Mouse (Mus musculus): ENCODE data around the gene Disc1.

Disc1 gene

DNA sequence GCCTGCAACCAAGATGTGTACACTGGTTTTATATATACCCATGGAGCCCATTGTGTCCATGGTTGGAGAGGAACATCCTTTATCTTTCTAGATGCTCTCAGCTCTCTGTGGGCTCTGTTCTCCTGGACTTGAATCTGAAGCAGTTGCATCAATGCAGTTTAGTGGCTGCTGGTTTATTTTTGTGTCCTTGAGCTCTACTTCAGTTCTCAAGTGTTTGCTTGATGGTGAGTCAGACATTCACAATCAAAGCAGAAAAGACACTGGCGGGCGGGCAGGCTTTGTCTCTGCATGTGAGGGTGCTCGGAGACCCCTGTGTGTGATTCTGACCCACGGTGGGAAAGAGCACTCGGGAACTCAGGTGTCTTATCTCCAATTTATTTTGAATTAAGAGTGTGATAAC, 166.6 kb downstream of the Disc1 start:
- DNase-seq (ENCODE audit: low read depth, low spot score), result no peak

DNA sequence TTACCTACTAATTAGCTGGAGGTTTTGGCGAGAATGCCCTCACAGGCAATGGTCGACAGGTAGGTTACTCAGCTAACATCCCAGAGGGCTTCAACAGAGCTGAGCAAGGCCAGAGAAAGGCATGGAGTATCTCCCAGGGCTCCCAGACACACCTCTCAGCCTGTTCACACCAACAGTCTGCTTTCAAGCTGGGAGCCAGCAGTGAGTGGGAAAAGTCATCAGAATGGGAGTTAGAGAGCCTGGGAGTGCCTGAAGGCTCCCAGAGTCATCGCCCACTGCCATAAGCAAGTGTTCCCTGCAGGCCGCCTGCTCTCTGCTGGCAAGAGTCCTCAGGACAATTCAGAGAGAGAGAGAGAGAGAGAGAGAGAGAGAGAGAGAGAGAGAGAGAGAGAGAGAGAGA, 167.1 kb downstream of the Disc1 start:
- no peak for DNase-seq (ENCODE audit: low read depth, low spot score)

DNA sequence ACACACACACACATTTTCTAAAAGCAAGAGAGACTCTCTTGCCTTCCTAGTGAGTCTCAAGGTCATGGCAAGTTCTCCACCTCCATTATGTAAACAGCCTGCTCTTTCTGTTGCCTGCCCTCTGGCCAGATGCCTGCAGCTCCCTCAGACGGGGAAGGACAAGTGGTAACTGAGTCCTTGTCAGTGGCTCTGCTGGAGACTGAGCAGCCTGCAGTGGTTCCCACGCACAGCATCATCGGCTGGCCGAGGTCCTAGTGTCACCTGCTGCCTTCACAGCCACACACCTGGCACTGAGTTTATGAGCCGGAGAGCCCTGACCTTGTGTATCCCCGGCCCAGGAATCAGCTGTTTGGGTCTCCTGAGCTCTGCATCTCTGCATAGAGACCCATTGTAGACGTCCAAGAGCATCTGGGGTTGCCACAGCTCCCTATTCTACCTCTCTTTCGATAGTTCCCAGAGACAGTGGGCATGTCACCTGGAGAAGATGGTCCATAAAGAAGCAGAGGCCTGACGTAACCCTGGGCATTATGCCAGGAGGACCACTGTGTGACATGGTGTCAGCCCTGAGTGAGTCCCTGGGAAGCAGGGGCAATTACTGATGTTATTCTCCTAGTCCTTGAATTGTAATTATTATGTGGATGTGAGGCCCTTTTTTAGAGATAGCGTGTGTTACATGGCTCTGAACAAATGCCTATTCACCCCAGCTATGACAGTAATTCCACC, 169.2 kb downstream of the Disc1 start:
- no peak for DNase-seq (ENCODE audit: low read depth, low spot score)

DNA sequence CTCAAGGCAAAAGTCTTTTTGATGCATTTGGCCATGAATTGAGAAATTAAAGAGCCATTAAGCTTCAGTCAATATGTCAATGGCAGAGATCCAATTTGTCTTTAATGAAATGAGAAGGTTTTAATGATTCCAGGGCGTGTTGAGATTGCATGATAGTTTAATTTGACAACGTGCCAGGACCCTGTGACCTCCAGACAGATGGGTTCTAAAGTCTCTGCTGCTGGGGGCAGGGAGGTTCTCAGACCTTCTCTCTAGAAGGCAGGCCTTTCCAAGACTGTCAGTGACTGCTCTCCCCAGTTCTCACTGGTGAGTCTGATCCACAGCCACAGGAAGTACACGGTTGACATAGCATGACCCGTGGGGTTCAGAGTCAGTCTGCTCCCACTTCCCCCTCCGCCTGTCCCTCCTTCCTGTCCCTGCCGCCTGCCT, 170.3 kb downstream of the Disc1 start:
- no peak for DNase-seq (ENCODE audit: low read depth, low spot score)

DNA sequence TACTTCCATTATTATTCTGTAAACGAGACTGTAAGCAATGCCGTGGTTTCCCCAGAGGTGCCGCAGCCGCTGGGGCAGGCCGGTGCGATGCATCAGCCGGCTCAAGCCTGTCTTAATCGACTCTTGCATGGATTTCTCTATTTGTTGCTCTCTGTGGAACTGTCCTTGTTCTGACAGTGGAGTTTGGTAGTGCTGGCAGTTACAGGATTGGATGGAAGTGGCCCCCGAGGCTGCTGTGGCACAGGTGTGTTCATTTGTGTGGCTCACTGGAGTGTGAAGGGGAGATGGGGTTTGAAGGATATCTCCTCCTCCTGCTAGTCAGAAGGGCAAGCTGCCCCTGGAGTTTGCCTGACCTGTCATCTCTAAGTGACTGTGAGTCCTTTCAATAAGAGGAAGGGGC, 171.3 kb downstream of the Disc1 start:
- DNase-seq (ENCODE audit: low read depth, low spot score), result no peak

DNA sequence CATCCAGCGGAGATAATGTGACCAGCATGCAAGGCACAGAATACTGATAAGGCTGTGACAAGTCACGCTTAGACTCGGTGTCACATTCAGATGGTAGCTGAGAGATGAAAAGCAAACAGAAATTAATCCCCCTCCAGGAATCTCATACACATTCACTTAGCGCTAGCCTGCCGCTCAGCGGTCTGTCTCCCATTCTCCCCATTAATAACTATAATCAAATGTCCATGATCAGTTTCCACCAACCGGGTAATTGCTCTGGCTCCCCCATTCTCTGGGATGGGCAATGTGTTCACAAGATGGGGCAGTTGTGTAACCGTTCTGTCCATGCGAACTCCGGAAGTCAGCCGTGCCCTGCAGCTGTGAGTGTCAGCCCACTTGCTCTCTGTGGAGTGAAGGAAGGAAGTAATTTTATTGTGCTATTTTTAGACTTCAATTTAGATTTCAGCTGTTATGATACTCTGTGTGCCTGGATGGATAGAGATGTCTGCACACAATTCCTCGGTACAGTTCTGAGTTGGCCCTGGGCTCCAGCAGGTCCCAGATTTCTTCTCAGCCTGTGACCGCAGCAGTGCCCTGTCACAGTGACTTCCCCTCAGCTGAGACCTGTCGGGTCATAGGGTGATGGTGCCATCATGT, 173.1 kb downstream of the Disc1 start:
- DNase-seq (ENCODE audit: low read depth, low spot score), result no peak

DNA sequence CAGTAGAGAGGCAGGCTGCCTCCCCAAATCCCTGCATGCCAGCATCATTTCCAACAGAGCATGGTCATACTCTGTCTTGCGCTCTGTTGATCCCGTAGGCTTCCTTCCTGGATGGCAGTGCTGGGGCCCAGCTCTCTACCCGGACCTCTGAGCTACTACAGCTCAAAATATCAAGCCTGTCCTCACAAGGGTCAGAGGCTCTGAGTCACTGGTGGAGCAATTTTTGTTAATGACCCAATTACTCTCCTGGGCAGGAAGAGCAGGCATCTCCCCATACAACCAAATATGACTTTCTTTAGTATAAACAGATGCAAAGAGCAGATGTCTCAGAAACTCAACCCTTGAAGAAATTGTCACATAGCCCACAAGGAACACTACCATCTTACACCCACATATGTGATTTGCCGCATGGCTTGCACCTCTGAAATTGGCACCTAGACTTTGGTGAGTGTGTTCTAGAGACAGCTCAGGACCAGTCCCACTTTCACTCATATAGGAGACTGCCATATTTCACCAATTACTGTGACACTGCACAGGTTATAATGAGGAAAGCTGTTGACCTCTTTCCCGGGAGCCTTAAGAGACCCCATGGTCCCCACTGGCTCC, 176.6 kb downstream of the Disc1 start:
- DNase-seq (ENCODE audit: low read depth, low spot score), result no peak

DNA sequence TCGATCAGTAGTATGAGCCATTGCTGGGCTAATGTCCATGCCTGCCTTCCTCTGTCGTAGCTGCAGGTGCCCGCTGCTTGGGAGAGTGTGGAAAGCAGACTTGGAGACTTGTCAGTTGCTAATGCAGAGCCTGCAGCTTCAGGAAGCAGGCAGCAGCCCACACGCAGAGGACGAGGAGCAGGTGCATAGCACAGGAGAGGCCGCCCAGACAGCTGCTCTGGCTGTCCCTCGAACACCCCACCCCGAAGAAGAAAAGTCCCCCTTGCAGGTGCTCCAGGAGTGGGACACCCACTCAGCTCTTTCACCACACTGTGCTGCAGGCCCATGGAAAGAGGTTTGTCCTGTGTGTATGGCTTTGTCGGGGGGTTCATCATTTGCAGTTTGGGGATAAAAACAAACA, 178.7 kb downstream of the Disc1 start:
- DNase-seq (ENCODE audit: low read depth, low spot score), result no peak

DNA sequence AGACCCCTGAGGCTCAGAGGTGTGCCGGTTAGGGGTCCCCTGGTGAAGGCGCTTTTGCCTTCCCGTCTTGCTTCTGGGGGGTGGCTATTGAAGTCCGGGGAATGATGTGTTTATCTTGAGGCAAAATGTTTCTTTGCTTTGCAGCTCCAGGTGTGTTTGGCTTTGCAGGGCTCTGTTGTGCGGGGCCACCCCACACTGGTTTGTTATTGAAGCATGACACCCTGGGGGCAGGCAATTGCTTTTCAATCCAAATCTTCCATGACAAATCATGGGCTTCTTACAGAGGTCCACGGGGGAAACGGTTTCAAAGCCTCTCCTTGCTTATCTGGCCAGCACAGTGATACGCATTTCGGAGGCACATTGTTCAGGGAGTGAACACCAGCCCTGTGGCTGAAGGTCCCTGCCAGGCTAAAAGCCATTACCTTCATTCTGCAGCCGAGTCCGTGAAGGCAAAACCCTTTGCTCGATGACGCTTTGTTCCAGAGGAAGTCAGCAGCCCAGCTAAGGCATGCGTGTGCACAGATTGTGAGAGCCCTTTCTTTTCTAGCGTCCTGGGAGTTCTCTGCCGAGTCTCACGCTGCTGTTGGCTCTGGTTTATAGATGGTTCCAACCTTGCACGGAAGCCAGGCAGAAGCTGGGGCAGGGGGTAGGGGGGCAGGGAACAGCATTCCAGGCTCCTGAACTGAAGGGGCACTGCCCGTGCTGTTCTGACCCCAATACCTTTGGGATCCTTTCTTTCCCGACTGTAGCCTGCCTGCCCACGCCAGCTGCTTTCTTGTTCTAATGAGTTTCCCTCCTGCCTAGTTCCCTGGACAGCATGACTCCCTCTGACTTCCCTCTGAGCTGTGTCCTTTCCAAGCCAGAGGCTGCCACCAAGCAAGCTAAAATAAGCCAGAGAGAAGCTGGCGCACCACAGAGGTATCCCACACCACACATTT, 182.2 kb downstream of the Disc1 start:
- DNase-seq (ENCODE audit: low read depth, low spot score), result no peak

DNA sequence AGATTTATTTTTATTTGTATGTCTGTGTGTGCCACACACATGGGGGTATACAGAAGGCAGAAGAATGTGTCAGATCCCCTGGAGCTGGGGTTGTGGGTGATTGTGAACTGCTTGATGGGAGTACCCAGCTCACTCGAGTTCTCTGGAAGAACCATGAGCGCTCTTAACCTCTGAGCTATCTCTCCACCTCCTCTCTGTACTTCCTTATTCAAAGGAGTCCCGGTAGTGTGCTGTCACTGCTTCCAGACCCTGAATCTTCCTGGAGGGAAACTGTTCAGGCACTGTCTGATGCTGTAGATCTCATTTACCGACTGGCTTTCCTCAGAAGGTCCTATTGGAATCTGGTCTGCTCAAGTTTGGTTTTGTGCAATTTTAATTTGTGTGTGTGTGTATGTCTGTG, 186.8 kb downstream of the Disc1 start:
- no peak for DNase-seq (ENCODE audit: low read depth, low spot score)

DNA sequence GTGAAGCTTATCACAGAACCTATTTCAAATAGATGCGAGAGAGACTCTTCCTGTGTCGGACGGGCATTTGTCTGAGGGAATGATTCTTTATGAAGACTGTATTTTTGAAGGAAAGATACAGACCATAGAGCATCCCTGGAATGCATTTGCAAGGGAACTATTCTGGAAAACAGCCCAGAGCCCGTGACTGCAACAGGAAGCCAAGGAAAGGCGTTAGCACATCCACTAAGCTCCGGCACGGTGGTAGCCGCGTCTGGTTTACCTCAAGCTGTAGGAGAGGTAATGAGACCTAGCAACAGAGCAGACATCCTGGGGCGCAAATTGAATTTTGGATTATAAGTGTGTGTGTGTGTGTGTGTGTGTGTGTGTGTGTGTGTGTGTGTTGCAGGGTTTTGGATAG, 188.4 kb downstream of the Disc1 start:
- DNase-seq (ENCODE audit: low read depth, low spot score), result no peak

DNA sequence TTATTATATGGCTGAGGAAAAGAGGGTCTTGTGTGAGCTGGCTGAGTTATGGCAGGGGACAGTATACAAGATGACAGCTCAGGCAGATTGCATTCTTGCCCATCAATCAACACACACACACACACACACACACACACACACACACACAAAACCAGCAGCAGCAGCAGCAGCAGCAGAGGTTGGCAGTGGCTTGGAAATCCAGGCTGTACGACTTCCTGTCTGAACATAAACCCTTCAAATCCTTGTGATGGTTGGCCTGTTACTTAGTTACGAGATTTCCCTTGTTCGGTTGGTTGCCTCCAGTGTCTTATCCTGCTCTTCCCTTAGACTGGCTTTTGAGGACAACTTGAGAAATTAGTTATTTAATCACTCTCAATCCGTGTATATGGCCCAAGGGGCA, 188.9 kb downstream of the Disc1 start:
- DNase-seq (ENCODE audit: low read depth, low spot score), result no peak

DNA sequence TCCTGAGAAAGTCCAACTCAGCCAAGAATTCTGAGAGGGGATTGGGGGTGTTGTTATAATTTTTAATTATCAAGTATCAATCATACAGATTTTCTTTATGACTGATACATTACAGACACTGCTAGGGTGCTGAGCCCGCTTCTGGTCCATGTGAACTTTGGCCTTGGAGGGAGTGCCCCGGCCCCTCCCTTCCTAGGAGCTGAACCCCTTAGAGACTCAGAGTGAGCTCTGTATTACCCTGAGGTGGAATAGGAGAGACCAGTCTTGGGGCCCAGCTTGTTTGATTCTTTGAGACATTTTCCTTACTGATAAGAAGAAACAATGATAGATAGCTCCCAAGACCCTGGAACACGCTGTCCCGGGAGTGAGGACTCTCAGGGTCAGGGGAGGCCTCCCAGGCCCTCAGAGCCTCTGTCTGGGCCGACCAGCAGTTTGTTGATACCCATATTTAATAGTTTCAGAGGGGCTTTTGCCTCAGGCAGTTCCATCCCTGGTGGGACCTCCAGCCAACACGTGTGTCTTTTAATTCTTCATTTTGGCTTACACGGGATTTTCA, 192.8 kb downstream of the Disc1 start:
- DNase-seq (ENCODE audit: low read depth, low spot score), result no peak

DNA sequence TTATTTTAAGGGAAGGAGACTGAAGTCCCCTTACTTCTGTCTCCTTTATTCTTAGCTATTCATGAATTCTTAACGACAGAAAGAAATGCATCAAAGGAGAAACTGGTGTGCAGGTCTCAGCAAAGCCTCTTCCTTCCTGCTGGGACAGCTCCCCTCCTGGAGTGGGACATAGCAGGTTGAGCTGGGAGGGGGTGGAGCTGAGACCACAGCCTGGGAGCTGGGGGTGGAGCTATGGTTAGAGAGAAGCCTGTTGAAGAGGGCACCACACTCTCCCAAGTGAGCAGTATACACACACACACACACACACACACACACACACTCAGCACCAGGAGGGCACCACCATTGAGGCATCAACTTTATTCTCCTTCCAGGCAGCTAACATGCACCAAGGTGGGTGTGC, 193.4 kb downstream of the Disc1 start:
- no peak for DNase-seq (ENCODE audit: low read depth, low spot score)

DNA sequence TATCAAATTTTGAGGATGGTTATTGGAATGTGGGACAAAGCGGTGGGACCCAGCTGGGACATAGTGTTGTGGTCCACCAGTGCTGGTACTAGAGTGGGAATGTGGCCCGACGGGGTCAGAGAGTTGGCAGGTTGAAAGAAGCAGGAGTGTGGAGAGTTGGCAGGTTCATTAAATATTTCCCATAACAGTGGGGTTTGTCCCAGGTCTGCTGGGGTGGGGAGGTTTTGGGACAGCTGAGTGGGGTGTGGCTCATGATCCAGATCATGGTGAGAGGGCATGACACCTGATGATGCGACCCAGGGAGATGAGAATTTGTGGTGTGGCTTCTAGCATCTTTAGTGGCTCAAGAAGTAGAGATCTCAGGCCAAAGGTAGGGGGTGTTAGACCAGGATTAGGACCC, 199.0 kb downstream of the Disc1 start:
- DNase-seq (ENCODE audit: low read depth, low spot score), result no peak

DNA sequence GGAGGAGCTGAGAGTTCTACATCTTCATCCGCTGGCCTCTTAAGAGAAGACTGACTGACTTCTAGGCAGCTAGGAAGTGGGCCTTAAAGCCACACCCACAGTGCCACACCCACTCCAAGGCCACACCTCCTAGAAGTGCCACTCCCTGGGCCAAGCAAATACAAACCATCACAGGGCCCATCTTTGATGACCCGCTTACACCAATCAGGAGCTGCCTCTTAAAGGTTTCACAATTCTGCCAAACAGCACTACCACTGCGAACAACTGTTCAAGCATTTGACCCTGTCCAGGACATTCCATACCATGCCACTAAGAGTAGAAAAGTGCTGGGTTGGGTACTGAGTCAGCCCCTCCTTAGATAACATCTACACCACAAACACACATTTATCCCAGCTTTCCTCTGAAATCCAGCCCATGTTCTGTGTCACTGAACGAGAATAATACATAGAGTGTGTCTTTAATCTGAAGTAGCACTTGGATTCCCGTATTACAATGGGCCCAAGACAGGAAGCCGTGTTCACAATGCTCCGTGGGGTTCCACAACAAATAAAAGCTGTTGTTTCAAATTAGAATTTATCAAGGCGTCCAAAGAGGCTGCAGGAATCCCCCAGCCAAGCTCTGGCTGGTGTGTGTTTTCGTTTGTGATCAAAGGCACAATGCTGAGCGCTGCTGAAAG, 199.6 kb downstream of the Disc1 start:
- DNase-seq (ENCODE audit: low read depth, low spot score), result peak; percentile 55

DNA sequence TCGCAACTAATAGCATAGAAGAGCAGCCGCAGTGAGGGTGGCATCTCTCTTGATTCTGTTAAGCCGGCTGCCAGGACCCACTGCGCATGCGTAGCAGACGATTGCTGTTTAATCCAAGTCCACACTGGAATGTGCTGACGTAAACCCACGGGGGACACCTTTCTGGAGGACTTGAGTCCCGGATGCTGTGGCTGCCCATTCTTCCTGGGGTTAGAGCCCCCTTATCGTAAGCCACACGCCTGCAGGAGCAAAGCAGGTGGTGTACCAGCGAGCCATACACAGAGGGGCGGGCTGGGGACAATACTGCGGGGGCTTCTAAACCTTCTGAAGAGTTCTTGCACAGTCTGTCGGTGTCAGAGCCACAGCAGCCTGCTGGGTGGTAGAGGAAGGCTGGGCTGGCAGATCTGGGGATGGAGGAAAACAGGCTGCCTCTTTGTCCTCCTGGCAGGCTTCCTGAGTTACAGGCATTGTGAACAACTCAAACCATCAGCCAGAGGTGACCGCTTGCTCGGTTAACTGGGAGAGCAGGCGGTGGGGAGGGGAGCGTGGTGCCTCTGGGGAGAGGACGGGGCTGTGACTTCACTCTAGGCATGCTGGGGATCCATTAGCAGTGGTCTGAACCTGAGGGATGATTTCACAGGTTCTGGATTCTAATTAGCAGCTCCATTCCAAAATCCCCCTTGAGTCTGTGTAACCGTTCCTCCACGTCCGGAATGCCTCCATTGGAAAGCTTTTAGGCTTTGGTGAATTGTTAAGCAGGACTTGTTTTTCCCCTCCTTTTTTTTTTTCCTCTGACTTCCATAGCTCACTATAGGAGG, 200.4 kb downstream of the Disc1 start:
- DNase-seq (ENCODE audit: low read depth, low spot score), result peak; percentile 74

DNA sequence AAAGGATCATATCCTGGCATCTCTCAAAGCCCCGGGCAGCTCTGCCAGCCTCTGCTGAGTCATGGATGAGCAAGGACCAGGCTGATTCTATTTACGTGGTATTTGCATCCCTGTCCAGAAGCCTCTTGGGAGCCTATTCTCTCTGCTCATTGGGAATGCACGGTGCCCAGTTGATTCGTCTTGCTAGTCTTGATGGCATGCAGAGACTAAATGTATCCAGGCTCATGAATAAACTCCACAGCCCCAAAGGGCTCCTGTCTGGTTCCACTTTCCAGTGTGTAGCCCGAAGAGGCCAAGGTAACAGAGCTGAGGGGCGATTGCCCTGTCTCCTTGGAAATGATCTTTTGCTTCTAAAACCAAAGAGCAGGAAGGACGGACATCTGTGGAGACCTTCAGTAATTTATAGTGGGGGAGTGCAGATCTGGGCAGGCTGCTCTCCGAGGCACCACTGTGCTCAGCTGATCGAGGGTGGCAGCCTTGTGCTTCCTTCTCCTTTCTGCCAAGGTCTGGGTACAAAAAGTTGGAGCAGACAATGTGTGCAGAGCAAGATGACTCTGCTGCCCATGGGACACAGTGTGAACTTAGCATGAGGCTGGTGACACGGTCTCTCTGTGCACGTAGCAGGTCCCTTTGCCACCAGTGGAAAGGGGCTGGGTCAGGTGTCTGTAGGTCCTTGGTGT, 201.2 kb downstream of the Disc1 start:
- no peak for DNase-seq (ENCODE audit: low read depth, low spot score)

DNA sequence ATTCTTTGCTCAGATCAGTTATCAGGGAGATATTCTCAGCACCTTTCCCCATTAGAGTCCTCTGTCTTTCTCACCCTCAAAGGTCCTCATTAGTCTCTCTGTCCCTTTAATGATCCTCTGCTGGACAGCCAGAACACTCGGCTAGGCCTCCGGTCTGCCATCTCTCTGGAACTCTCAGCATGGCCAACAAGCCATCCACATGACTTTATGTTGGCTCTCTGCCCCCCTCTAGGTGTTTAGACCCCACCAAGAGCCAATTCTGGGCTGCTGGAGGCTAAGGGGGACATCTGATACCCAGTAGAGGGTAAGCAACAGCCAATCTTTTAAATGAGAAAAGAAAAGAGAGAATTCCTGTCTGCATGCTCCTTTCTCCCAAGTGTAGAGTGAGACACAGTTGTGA, 203.7 kb downstream of the Disc1 start:
- no peak for DNase-seq (ENCODE audit: low read depth, low spot score)
